Mouse (Mus musculus): ENCODE results near the gene Gucd1. TPM values are rescaled to one million over a fixed set of nuclear protein-coding genes. Genes with fewer than 3 reads are reported as not detected.

Gene Gucd1
- polyA plus RNA-seq, 2 experiments, result 34.0 to 39.2 TPM

DNA sequence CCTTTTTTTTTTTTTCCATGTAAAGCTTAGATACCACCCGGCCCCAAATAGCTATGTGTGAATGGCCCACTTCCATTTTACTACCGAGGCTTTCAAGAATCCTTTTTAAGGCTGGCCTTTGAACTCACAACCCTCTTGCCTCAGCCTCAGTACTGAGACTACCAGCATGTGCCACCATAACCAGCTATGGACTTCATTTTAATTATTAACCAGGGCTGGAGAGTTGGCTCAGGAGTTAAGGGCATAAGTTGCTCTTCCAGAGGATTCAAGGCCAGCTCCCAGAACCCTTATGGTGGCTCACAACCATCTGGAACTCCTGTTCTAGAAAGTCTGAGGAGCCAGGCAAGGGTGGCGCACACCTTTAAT is 12.7 kb downstream of the Gucd1 start:
- no peak for ATAC-seq (ENCODE audit: low FRiP score, low read depth)
- H3K4me2 ChIP-seq (replicated peaks; ENCODE audit: low read depth, low read length, severe bottlenecking), result no peak overlapping the region
- no peak overlapping the region for H3K4me3 ChIP-seq (replicated peaks; ENCODE audit: low read length)
- no peaks in the 10 kb centered on the region for H3K27me3 ChIP-seq (ENCODE audit: control insufficient read depth, insufficient read depth, low read length)
- H3K9ac ChIP-seq (ENCODE audit: low read depth, low read length, severe bottlenecking), result no peak overlapping the region
- no peak for DNase-seq (ENCODE audit: low spot score)
- no peaks in the 10 kb centered on the region for H3K9me3 ChIP-seq (ENCODE audit: control insufficient read depth, low read length)
- TF ChIP-seq POLR2A (IDR thresholded peaks at IDR 0.05; ENCODE audit: borderline replicate concordance, extremely low read depth, insufficient read depth, insufficient read length), result no peak
- no peak overlapping the region for H3K27ac ChIP-seq (replicated peaks; ENCODE audit: low read depth, low read length)
- WGBS, result 65% methylated on average over 3 of the region's 3 CpGs
- H3K36me3 ChIP-seq (ENCODE audit: control insufficient read depth, insufficient read depth, low read length), result peaks cover 34% of the 10 kb centered on the region
- H3K4me1 ChIP-seq (ENCODE audit: control insufficient read depth, insufficient read depth, low read length), result no peaks in the 10 kb centered on the region

DNA sequence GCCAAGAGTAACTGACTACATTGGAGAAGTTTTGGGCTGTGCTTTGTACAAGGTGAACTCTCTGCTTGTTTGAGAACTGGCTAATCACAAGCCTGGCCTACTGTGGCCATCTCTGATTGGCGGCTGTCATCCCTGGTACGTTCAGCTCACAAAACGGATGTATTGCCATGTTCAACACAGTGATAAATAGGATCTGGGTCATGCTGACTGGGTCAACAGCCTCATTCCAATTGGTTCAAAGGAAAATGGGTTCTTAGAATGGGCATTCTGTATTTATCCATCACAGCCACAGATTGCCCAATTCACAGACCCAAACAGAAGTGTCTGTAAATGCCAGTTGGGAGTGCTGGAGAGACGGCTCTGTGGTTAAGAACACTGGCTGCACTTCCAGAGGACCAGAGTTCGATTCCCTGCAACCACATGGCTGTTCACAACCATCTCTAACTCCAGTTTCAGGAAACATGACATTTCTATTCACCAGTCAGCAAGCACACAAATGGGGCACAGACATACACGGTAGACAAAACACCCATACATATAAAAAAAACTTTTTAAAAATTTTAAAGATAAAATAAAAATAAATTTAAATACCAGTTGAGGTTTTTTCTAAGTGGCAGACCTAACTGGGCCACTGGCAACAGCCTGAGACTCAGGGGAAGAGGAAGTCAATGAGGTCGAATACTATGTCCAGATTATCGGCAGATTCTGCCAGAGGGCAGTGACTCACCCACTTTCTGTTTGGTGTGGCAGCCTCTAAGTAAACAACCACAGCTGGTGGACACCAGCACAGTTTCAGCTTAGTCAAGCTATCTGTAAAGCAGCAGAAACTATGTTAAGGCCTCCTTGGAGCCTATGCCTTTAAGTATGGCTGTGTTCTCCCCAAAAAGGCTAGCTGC is 13.3 kb downstream of the Gucd1 start:
- 85% methylated on average over 8 of the region's 8 CpGs for WGBS
- no peak for ATAC-seq (ENCODE audit: low FRiP score, low read depth)

DNA sequence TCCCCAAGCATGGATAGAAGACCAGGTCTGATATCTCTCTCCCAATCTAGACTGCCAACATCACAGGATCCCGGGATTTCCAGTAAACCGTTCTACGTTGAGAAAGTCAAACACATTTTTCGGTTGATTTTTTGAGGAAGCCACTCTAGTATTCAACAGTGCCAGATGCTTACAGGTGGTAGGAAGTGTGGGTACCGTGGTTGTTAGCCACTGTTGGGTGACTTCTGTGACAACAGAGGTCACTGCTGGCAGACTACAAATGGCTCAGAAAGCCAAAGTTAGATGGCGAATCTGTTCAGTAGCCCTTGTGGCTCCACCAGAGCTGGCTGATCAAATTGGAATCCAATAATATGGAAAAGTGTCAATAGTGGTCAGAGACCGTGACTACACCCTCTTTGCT is 14.1 kb downstream of the Gucd1 start:
- peaks cover 20% of the 10 kb centered on the region for H3K36me3 ChIP-seq (ENCODE audit: control insufficient read depth, insufficient read depth, low read length)
- no peaks in the 10 kb centered on the region for H3K9me3 ChIP-seq (ENCODE audit: control insufficient read depth, low read length)
- TF ChIP-seq POLR2A (IDR thresholded peaks at IDR 0.05; ENCODE audit: borderline replicate concordance, extremely low read depth, insufficient read depth, insufficient read length), result no peak
- ATAC-seq (ENCODE audit: low FRiP score, low read depth) (no peak), DNase-seq (ENCODE audit: low spot score) (no peak)
- H3K4me2 ChIP-seq (replicated peaks; ENCODE audit: low read depth, low read length, severe bottlenecking), result no peak overlapping the region
- H3K27ac ChIP-seq (replicated peaks; ENCODE audit: low read depth, low read length), result no peak overlapping the region
- H3K9ac ChIP-seq (ENCODE audit: low read depth, low read length, severe bottlenecking), result no peak overlapping the region
- 93% methylated on average over 7 of the region's 7 CpGs for WGBS
- no peaks in the 10 kb centered on the region for H3K27me3 ChIP-seq (ENCODE audit: control insufficient read depth, insufficient read depth, low read length)
- no peak overlapping the region for H3K4me3 ChIP-seq (replicated peaks; ENCODE audit: low read length)
- H3K4me1 ChIP-seq (ENCODE audit: control insufficient read depth, insufficient read depth, low read length), result no peaks in the 10 kb centered on the region

More for the DNA sequence above, 13.3 kb downstream of the Gucd1 start:
- Histone ChIP-seq H3K4me2 (replicated peaks; ENCODE audit: low read depth, low read length, severe bottlenecking) (no peak overlapping the region), H3K4me3 (replicated peaks; ENCODE audit: low read length) (no peak overlapping the region), H3K9me3 (ENCODE audit: control insufficient read depth, low read length) (no peaks in the 10 kb centered on the region), H3K9ac (ENCODE audit: low read depth, low read length, severe bottlenecking) (no peak overlapping the region), H3K4me1 (ENCODE audit: control insufficient read depth, insufficient read depth, low read length) (no peaks in the 10 kb centered on the region), H3K36me3 (ENCODE audit: control insufficient read depth, insufficient read depth, low read length) (peaks cover 28% of the 10 kb centered on the region), H3K27me3 (ENCODE audit: control insufficient read depth, insufficient read depth, low read length) (no peaks in the 10 kb centered on the region), H3K27ac (replicated peaks; ENCODE audit: low read depth, low read length) (no peak overlapping the region)
- DNase-seq (ENCODE audit: low spot score), result no peak
- no peak for TF ChIP-seq POLR2A (IDR thresholded peaks at IDR 0.05; ENCODE audit: borderline replicate concordance, extremely low read depth, insufficient read depth, insufficient read length)

DNA sequence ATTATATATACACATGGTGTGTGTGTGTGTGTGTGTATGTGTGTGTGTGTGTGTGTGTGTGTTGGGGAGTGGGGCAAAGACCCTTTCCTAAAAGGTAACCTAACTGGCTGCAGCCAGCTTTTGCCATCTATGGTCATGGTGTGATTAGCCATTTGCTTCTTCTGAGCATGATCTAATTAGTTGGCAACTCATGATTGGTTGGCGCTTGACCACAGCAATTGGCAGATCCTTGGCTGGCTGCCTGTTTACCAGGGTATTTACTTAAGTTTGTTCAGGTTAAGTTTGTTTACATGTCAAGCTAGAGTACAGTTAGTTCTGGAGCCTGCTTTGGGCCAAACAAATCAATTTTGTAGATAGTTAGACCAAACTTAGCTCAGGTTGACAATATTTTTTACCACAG is 16.1 kb downstream of the Gucd1 start:
- H3K27me3 ChIP-seq (ENCODE audit: control insufficient read depth, insufficient read depth, low read length), result no peaks in the 10 kb centered on the region
- no peak for TF ChIP-seq POLR2A (IDR thresholded peaks at IDR 0.05; ENCODE audit: borderline replicate concordance, extremely low read depth, insufficient read depth, insufficient read length)
- H3K4me3 ChIP-seq (replicated peaks; ENCODE audit: low read length), result no peak overlapping the region
- WGBS, result 90% methylated on average over 1 of the region's 1 CpGs
- no peak overlapping the region for H3K4me2 ChIP-seq (replicated peaks; ENCODE audit: low read depth, low read length, severe bottlenecking)
- H3K4me1 ChIP-seq (ENCODE audit: control insufficient read depth, insufficient read depth, low read length), result no peaks in the 10 kb centered on the region
- no peaks in the 10 kb centered on the region for H3K9me3 ChIP-seq (ENCODE audit: control insufficient read depth, low read length)
- ATAC-seq (ENCODE audit: low FRiP score, low read depth) (no peak), DNase-seq (ENCODE audit: low spot score) (no peak)
- H3K27ac ChIP-seq (replicated peaks; ENCODE audit: low read depth, low read length), result no peak overlapping the region
- H3K9ac ChIP-seq (ENCODE audit: low read depth, low read length, severe bottlenecking), result no peak overlapping the region
- no peaks in the 10 kb centered on the region for H3K36me3 ChIP-seq (ENCODE audit: control insufficient read depth, insufficient read depth, low read length)

DNA sequence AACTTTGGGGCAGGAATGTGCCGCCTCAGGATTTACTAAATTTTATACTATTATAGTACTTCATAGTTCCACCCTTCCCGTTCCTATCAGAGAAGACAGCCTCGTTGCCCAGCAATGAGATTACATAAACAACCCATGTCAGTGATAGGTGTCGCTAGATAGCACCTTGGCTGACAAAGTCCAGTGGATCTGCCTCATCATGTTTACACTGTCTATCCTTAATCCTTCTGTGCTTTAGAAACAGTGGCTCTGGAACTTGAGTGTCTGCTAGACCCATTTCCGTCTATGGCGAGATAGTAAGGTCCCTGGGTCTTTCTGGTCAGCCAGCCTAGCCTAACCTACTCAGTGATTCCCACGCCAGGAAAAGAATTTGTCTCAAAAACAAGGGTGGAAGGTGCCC is 17.4 kb downstream of the Gucd1 start:
- H3K4me2 ChIP-seq (replicated peaks; ENCODE audit: low read depth, low read length, severe bottlenecking), result no peak overlapping the region
- 63% methylated on average over 7 of the region's 7 CpGs for WGBS
- DNase-seq (ENCODE audit: low spot score) (no peak), ATAC-seq (ENCODE audit: low FRiP score, low read depth) (no peak)
- H3K4me3 ChIP-seq (replicated peaks; ENCODE audit: low read length), result no peak overlapping the region
- no peaks in the 10 kb centered on the region for H3K27me3 ChIP-seq (ENCODE audit: control insufficient read depth, insufficient read depth, low read length)
- no peak for TF ChIP-seq POLR2A (IDR thresholded peaks at IDR 0.05; ENCODE audit: borderline replicate concordance, extremely low read depth, insufficient read depth, insufficient read length)
- no peaks in the 10 kb centered on the region for H3K36me3 ChIP-seq (ENCODE audit: control insufficient read depth, insufficient read depth, low read length)
- H3K9ac ChIP-seq (ENCODE audit: low read depth, low read length, severe bottlenecking), result no peak overlapping the region
- no peaks in the 10 kb centered on the region for H3K9me3 ChIP-seq (ENCODE audit: control insufficient read depth, low read length)
- H3K4me1 ChIP-seq (ENCODE audit: control insufficient read depth, insufficient read depth, low read length), result no peaks in the 10 kb centered on the region
- H3K27ac ChIP-seq (replicated peaks; ENCODE audit: low read depth, low read length), result no peak overlapping the region

Measured in limb, embryonic 14.5 days (tissue).